Mouse (Mus musculus): ENCODE data around the gene Cbarp.

The Cbarp gene

DNA sequence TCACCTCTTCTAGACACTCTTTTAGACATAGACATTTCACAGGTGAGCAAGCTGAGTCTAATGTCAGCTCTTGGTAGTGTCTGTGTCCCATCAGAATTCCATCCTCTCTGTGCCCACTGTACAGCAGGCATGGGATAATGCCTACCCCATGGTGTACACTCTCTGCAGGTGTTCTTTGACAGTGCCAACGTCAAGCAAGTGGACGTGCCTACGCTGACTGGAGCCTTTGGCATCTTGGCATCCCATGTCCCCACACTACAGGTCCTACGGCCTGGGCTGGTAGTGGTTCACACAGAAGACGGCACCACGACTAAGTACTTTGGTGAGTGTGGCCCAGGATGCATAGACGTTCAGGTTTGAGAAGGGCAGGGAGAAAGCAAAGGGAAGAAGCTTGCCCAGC, 3.0 kb upstream of the Cbarp start:
- no peak for DNase-seq (ENCODE audit: low spot score)

DNA sequence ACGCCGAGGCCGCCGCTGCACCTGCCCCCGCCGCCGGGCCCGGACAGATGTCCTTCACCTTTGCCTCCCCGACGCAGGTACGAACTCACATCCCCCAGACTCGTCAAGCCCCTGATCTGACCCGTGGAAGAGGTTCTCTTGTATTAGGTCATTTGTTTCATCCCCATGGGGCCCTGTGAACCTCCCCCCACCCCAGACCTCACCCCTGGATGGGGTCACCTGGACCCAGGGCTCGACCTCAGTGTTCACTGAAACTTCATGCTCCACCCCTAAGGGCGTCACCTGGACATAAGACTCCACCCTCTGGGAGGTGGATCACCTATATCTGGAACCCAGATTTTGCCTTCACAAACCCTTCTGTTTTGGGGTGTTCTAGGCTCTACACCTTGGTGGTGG, 1.9 kb upstream of the Cbarp start:
- no peak for DNase-seq (ENCODE audit: low spot score)

DNA sequence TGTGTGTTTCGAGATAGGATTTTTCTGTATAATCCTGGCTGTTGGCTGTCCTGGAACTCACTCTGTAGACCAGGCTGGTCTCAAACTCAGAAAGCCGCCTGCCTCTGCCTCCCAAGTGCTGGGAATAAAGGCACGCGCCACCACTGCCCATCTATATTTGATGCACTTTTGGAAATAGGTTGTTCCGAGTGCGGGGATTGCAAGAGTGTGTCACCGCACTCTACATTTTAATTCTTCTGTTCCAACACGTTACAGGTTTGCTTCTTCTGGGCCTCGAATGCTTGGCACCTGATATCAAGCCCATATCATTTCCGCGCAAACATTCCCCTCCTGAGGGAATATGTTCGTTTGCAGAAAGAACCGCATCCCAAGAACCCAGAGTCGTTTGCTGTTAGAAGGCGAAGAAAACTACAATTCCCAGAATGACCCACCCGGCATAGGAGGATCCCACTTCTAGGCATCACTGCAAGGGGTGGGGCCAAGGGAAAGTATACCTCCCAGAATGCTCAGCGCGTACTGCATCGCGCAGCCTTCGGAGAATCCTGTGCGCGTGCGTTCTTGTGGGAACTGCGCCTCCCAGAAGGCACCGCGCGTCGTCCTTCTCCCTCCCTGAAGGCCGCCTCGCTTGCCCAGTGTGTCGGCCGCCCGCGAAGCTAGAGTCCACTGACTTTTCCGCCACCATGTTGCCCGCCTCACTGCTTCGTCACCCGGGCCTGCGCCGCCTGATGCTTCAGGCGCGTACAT, 1.3 kb upstream of the Cbarp start:
- DNase-seq (ENCODE audit: low spot score) = peak; percentile 63

DNA sequence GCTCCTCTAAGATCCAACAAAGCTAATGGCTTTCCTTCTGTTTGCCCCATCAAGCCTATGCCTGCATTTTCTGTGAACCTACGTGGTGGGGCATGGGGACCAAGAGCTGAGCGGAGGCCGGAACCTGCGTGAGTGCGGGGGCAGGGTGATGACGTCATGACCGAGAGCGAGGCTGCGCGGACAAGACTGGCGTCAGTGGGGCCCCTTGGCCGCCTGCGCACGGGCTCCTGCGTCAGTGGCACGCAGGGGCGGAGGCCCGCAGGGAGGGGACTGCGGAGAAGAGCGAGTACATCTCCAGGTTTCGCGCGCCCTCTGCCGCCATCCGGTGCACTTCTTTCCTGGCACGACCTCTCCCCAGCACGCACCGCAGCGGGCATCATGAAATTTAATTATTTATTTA, 608 bp upstream of the Cbarp start:
- DNase-seq (ENCODE audit: low spot score) = peak; percentile 93

DNA sequence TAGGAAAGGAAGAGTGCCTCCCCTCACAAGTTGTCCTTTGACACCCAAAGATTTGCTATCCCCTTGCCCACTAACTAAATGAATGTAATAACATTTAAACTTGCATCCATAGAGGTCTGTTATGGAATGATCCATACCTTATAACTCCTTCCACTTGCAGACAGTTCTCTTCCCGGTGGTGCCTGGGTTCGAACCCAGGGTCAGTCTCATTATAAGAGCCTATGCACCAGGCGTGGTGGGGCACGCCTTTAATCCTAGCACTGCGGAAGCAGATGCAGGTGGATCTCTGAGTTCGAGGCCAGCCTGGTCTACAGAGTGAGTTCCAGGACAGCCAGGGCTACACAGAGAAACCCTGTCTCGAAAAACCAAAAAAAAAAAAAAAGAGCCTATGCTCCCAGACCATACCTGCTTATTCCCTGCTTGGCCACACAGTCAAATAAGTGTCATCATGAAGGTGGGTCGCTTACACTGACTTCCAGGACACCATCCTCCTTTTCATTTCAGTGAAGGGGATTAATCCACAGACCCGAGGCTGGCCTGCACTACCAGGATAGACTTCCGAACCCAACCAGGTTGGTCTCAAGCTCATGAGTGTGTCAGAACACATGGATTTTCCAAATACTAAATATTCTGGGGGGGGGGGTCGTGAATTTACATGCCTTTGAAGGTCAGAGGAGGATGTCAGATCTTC, 515 bp downstream of the Cbarp start:
- no peak for DNase-seq (ENCODE audit: low spot score)

DNA sequence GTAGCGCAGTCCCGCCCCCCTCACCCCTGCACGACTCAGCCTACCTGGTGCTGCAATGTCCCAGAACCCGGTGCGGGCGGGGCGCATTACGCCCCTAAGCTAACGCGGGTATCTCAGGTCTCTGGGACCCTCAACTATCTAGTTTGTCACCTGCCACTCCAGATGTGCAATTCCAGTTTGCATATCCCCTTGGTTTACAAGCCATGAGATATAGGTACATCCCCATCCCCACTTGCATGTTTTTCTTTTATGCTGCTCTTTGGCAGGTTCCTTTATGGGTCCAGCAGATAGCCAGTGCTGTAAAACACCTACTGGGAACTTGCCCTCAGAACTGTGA, 1.2 kb downstream of the Cbarp start:
- no peak for DNase-seq (ENCODE audit: low spot score)

DNA sequence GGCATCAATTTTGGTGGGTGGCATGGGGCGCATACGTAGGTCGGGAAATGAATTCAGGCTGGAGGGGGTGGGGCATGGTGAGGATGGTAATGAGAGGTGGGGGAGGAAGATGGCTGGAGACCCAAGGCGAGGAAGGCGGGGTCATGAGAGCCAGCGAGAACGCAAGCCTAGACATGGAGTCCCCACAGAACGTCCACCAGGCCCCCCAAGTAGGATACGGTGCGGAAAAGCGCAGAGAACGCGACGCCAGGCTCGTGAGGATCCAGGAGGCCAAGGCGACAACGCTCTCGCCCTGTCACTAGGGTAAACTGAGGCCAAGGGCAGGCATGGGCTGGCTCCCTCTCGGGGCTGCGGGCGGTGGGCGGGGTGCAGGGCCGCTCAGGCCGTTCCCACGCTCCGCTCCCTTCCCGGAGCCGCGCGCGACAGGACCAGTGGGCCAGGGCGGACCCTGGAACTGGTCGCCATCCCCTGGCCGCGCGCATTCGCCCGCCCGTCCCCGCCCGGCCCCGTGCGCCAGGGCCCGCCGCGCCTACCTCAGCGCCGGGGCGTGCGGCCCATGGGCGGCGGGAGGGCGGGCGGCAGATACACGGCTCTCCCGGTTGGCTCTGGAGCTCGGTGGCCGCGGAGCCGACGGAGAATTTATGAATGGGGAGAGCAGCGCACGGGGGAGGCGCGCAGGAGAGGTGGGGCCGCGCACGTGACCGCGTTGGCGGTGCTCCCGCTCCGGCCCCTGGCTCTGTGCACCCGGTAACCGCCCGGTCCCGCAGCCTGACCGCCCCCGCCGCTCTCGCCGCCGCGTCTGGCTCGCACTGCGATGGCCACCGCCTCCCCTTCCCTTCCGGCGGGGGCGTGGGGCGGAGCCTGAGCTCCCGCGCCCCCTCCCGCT, 1.8 kb downstream of the Cbarp start, which contains the start of gene Atp5d:
Atp5d (plus strand) TSS at position 80 of the 886 bp plus-strand sequence.
- no peak for DNase-seq (ENCODE audit: low spot score)

DNA sequence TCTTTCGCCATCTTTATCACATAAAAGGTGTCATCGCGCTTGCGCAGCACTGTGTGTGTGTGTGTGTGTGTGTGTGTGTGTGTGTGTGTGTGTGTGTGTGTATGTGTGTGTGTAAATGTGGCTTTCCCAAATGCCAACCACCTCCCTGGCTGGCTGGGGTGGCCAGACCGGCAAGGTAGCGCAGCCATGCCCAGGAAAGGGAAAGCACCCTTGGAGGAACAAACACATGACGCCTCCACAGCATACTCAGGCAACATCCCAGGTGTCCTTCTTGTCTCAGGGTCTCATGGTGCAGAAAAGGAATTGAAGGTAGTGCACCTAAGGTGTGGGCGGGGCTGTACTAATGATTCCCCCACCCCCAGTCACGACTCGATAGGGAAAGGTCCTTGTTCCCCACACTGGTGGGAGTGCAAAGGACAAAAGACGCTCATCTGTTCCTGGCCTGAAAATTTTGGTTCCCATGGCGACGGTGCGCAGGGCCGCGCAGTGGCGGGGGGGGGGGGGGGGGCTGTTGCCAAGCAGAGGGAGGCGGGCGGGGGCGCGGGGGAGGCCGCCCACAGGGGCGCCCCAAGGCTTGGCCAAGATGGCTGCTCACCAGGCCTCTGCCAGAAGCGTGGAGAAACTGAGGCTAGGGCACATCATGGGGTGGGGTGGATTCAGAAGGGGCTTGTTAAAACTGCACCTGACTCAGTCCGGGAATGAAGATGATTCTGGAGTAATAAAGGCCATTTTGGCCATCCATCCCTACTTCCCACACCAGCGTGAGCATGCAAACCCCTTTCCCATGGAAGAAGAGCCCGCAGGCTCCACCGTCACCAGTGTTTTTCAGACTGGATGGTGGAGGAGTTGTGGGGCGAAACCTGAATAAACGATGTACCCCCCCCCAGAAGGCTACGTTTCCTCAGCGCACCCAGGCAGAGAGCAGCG, 2.7 kb downstream of the Cbarp start:
- DNase-seq (ENCODE audit: low spot score) = no peak

DNA sequence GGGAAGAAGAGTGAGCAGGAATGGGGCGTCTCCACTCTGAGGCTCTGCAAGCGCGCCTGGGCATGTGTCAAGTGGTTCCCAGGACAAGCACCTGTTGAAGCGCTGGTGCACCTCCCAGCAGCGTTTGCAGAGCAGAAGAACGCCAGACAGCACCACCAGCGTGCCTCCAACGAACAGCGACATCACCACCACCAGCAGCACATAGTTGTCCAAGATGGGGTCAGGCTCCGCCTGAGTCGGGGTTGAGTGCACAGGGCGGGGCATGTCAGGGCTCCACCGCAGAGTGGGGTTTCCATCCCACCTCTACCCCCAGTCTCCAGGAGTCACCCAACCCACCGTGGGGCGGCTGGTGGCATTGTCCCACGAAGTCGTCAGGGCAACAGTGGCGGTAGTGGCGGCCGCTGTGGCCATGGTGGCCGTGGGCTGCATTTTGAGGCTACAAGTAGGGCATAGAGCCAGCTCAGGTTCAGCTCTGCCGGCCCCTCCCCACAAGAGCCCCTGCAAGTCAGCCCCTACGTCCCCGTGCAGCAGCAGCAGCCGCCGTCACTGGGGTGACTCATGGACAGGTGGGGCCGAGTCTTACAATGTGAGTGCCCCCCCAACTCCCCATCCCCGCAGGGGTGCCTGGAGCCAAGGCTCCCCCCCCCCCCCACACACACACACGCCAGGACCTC, 3.5 kb downstream of the Cbarp start:
- DNase-seq (ENCODE audit: low spot score) = no peak

DNA sequence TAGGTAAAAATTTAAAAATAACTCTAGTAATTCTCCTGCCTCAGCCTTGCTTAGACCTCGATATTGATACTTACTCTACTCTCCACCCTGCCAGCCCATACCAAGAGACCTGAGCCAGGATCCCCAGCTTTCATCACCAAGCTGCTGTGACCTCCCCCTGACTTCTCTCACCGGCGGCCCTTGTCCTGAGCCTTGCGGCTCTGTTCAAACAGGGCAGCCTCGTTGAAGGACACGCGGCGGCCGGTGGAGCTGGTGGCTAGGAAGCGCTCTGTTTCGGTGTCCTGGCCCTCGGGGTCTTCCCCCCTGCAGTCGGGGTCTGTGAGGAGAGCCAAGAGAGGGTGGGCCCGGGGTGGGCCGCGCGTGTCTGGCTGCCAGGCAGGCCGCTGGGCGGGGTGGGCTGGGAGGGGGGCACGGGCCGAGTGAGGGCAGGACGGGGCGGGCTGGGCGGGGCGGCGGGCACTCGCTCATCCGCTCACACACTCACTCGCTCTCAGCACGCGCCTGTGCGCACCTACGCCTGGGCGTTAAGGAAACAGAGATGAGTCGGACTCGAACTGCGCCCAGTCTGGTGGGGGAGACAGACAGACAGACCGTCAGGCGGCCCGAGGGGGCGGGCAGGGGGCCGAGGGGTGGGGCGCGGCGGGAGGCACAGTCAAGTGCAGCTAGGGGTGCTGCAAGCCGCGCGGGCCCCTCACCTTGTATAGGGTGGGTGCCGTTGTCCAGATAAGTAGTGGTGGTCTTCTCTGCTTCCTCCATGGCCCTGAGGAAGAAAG, 4.3 kb downstream of the Cbarp start:
- no peak for DNase-seq (ENCODE audit: low spot score)

DNA sequence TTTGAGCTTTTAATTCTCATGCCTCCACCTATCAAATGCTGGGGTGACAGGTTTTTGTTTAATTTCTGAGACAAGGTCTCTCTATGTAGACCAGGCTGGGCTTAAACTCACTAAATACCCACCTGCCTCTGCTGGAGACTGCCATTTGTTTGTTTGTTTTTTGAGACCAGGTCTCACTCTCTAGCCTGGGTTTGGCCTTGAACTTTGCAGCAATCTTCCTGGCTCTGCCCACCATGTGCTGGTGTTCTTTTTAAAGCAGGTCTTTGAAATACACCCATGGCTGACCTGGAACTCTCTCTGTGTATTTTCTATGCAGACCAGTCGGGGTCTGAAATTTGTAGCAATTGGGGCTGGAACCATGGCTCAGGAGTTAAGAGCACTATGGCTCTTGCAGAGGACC, 5.0 kb downstream of the Cbarp start:
- no peak for DNase-seq (ENCODE audit: low spot score)

DNA sequence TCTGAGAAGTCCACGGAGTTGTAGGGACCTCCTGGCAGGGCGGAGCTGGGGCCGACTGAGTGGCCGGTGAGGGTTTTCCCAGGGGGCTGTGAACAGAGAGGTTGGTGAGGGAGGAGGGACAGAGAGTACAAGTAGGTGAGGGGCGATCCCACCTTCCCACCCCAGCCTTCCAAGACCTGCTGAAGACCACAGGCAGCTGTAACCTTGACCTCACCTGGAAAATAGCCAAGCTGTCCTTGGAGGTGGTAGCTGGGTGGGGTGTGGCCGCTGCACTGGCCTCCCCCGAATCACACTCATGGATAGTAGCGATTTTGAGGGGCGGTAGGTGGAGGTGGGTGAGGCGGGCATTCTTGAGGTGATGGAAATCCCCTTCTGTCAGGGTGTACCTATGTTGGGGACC, 5.5 kb downstream of the Cbarp start:
- DNase-seq (ENCODE audit: low spot score) = no peak

DNA sequence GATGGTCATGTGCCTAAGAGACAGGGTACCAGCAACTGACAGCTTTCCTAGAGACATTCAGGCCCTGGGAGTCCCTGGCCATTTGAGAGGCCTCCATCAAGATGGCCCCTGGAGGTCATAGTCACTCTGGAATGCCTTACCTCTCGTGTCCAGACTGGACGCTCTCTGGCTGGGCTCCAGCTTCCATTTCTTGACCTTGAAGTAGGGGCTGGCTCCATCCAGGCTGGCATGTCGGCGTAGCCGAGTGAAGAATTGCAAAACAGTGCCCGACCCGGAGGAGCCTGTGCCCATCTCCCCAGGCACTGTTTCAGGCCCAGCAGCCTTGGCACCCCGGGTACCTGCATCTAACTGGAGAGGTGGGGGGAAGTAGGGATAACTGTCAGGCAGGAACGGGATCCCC, 6.2 kb downstream of the Cbarp start:
- no peak for DNase-seq (ENCODE audit: low spot score)

DNA sequence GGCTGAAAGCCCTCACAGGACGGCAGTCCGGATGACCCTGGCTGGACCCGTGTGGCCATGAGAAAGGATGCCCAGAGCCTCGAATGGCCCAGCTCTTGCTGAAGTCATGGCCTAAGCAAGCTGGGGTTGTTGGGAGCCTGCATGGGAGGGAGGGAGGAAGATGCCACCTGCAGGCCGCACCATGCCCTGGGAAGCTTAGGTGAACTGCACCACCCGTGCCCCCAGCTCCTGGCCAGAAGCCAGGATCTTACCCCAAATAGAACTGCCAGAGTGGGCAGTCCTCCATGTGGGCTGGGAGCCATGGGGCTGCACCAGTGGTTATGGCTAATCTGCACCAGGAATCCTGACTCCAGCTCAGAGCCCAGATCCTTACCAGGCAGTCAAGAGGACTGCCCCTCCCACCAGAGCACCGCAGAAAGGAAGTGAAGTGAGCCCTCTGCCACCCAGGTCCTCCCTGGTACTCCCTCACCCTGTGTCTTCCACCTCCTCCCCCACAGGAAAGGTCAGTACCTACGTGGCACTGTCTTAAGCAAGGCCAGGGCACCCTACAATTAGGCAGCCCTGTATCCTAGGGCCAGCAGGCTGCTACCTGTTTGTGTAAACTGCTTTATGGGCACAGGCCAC, 7.3 kb downstream of the Cbarp start:
- no peak for DNase-seq (ENCODE audit: low spot score)

DNA sequence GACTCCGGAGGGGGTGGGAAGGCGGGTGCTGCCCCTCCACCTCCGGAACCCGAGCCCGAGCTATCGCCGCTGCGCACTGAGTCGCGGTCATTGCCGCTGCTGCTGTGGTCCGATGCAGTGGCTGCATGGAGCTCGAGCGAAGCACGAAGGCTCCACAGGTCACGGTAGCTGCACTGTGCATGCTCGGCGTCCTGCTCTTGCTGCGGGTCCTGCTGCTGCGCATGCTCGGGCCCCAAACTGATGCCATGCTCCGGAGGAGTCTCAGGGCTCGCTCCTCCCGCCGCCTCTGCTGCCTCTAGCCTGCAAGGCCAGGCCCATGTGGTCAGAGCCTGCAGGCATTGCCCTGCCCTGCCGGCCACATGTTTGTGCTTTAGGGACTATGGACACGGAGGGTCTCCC, 8.7 kb downstream of the Cbarp start:
- no peak for DNase-seq (ENCODE audit: low spot score)

DNA sequence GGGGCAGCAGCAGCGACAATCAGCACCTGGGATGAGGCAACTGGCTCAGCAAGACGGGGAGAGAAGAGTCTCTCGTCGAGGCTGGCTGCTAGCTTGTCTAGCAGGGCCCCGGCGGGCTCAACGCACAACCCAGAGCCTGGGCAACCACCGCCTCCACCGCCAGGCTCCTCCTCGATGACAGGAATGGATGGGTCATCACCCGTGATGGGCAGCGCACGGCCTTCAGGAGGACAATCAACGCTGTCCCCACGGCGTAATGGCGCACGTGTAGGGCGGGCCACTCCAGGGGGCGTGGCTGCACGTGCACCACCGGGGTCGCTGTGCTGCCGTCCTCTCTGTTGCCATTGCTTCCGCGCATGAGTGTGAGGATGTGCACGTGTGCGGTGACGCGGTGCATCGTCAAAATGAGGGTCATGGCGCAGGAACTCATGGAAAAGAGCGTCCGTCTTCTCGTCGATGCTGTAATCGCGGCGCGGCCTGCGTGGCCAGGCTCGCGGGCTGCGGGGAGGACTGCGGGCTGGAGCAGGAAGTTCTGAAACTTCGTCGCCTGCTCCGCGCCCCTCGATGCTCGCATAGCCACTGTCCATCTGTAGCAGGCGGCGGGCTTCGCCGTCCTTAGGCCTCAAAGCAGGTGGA, 9.2 kb downstream of the Cbarp start:
- DNase-seq (ENCODE audit: low spot score) = no peak

DNA sequence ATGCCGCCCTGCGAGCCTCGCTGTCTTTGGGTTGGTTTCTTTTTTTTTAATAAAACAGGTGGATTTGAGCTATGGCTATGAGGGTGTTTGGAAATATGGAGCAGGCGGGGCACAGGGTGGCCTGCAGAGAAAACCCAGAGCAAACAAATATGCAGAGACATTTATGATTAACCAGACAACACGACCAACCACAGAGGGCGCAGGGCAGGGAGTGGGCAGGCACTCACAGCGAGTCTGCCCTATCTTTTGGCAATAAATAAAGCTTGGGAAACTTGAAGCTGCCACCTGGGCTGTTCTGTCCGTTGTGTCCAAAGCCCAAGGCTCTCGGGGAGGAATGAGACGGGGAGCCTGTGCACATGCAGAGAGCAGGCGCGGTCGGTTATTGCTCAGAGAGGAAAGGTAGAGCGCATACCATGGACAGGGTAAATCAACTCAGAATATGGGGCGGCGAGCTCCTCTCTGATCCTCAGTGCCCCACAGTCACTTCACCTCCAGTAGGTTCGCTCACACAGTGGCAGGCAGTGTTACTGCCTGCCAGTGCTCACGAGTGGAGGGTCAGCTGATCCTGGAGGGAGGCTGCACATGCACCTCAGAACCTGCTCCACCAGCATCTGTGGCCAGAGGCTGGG, 10.1 kb downstream of the Cbarp start:
- no peak for DNase-seq (ENCODE audit: low spot score)

DNA sequence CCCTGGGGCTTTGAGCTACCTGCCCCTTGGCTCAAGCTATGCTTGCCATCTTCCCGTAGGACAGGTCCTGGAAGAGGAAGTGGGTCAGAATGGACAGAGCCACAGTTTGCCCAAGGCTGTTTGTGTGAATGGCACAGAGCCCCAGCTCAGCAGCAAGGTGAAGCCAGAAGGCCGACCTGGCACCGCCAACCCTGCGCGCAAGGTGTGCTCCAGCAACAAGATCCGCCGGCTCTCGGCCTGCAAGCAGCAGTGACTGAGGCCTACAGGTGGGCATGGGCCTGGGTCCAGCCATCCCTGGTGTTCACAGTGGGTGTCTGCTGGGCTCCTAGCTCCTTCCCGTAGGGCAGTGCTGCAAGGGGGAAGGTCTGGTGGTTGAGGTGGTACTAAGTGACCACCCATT, 10.8 kb downstream of the Cbarp start:
- DNase-seq (ENCODE audit: low spot score) = no peak

DNA sequence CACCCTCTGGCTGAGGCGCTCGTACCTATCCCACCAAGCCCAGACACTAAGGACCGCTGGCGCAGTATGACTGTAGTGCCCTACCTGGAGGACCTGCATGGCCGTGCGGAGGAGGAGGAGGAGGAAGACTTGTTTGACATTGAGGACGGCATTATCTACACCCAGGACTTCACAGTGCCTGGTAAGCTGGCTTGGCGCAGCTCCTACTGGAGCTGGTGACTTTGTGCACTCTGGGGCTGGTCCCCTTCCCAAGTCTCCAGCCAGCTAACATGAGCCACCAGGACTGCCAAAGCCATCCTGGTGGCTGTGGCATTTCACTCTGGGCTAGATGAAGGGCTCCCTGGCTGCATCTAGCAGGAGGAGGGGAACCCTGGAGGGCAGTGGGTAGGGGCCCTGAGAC, 12.7 kb downstream of the Cbarp start:
- no peak for DNase-seq (ENCODE audit: low spot score)

Data from urinary bladder, postnatal 10 days (tissue).